11 mouse cellular contexts compared by ENCODE assay signal in the genomic region with DNA sequence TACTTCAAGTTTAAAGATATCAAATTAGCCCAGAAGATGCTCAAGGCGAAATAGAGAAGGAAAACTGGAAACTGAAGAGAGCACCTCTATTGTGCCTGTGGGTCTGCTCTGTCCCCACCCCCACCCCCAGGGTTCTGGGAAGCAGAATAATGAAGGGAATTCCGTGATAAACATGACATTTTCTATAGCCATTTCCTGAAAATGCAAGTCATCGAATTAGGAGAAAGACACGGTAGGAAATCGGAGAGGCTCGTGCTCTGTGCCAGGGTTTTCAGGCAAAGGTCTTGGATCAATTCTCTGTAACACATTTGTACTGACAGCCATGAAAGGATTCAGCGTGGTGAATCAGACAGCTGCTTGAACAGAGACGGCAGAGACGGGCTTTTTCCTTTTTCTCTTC.
A peak's percentile ranks its signal among the peaks of the same experiment; 100 is the strongest.
DNase-seq lines count a peak whose midpoint lies in the region; ATAC-seq and TF ChIP-seq lines count a peak whose summit lies in the region.
"Had no signal": no experiment of that assay in that cellular context is flagged by ENCODE, and none has a peak within 500 bp of the region (broad histone marks: within the 10 kb centered on the region; RNA-seq: fewer than 3 reads in every experiment).

No protein-coding gene starts in this region.

- no peak for TF ChIP-seq CTCF in left cerebral cortex, adult 2 months (IDR thresholded peaks at IDR 0.05)

- no peak overlapping the region for H3K4me2 ChIP-seq in hindbrain, embryonic 11.5 days (replicated peaks; ENCODE audit: low read depth, low read length)
- H3K4me2 ChIP-seq in midbrain, embryonic 16.5 days (ENCODE audit: low read length) = peak overlapping the region; percentile 46
- H3K4me2 ChIP-seq: limb, embryonic 15.5 days had no signal

- 26% methylated on average over 9 of the region's 9 CpGs for WGBS in hindbrain, embryonic 11.5 days
- 11% methylated on average over 9 of the region's 9 CpGs for WGBS in midbrain, embryonic 16.5 days

- ATAC-seq in cerebellum, adult (ENCODE audit: insufficient number of reproducible peaks, low FRiP score, low TSS enrichment) = no peak
- ATAC-seq in hindbrain, embryonic 11.5 days (ENCODE audit: low FRiP score) = no peak; the same call in 1 of the 2 replicates
- ATAC-seq in midbrain, embryonic 16.5 days = no peak; the same call in 1 of the 2 replicates
- ATAC-seq in inflammation-experienced regulatory T-cells, adult 6 months = no peak

- H3K27ac ChIP-seq in left cerebral cortex, adult 2 months = no peak overlapping the region
- no peak overlapping the region for H3K27ac ChIP-seq in hindbrain, embryonic 11.5 days (ENCODE audit: low read depth, low read length)
- H3K27ac ChIP-seq in midbrain, embryonic 16.5 days (ENCODE audit: low read length) = peak overlapping the region; percentile 32; the same call in 1 of the 2 replicates
- H3K27ac ChIP-seq: limb, embryonic 15.5 days had no signal

- peak; percentile 48 to 52 for DNase-seq in cerebellum, postnatal 10 days
- DNase-seq in left cerebral cortex, adult 2 months (ENCODE audit: extremely low spot score in 1 of 2, low spot score in 2 of 2) = no peak
- DNase-seq in left cerebral cortex, adult 18-20 months (ENCODE audit: low spot score in 2 of 2) = no peak
- peak; percentile 30 for DNase-seq in hindbrain, embryonic 11.5 days (ENCODE audit: low spot score)
- DNase-seq in adrenal gland, adult 8-10 months = no peak
- DNase-seq: heart, postnatal 4 days; thymus, postnatal 36 days had no signal

- no peaks in the 10 kb centered on the region for H3K27me3 ChIP-seq in hindbrain, embryonic 11.5 days (ENCODE audit: control insufficient read depth, insufficient read depth, low read length)
- H3K27me3 ChIP-seq in midbrain, embryonic 16.5 days (ENCODE audit: control insufficient read depth, insufficient read depth, low read depth, low read length) = peaks cover 3% of the 10 kb centered on the region
- H3K27me3 ChIP-seq: limb, embryonic 15.5 days had no signal

- H3K4me3 ChIP-seq in left cerebral cortex, adult 2 months = peak overlapping the region; percentile 13
- H3K4me3 ChIP-seq in hindbrain, embryonic 11.5 days (ENCODE audit: low read depth, low read length) = no peak overlapping the region
- H3K4me3 ChIP-seq in midbrain, embryonic 16.5 days (ENCODE audit: low read depth, low read length) = peak overlapping the region; percentile 12
- H3K4me3 ChIP-seq: limb, embryonic 15.5 days had no signal

- H3K4me1 ChIP-seq in hindbrain, embryonic 11.5 days (replicated peaks; ENCODE audit: control insufficient read depth, insufficient read depth, low read length) = no peaks in the 10 kb centered on the region
- peaks cover 13% of the 10 kb centered on the region; the same call in 1 of the 2 replicates for H3K4me1 ChIP-seq in midbrain, embryonic 16.5 days (ENCODE audit: control insufficient read depth, insufficient read depth, low read length)

- H3K9ac ChIP-seq in hindbrain, embryonic 11.5 days (ENCODE audit: low read depth, low read length) = no peak overlapping the region
- H3K9ac ChIP-seq in midbrain, embryonic 16.5 days (ENCODE audit: low read depth, low read length) = peak overlapping the region; percentile 15; the same call in 1 of the 2 replicates
- H3K9ac ChIP-seq: limb, embryonic 15.5 days had no signal

- no peaks in the 10 kb centered on the region for H3K9me3 ChIP-seq in hindbrain, embryonic 11.5 days (ENCODE audit: control insufficient read depth, low read length)
- no peaks in the 10 kb centered on the region for H3K9me3 ChIP-seq in midbrain, embryonic 16.5 days (replicated peaks; ENCODE audit: control insufficient read depth, low read length, poor library complexity, severe bottlenecking)
- H3K9me3 ChIP-seq: limb, embryonic 15.5 days had no signal

- no peaks in the 10 kb centered on the region for H3K36me3 ChIP-seq in hindbrain, embryonic 11.5 days (ENCODE audit: control insufficient read depth, insufficient read depth, low read length)
- H3K36me3 ChIP-seq in midbrain, embryonic 16.5 days (ENCODE audit: control insufficient read depth, insufficient read depth, low read length) = no peaks in the 10 kb centered on the region
- H3K36me3 ChIP-seq: limb, embryonic 15.5 days had no signal

- intact Hi-C loops in left cerebral cortex, adult 2 months (cut with DNase I) = loop anchor here (5.0 kb wide), 1 partner anchor 152 kb away; a partner anchor contains a TSS

Comparison
In these comparisons a context has a peak if more than half of its experiments do, and no peak if none do; other contexts are left out.
1. DNase-seq: peak in cerebellum, postnatal 10 days (2 of 2) and hindbrain, embryonic 11.5 days (single experiment); none in left cerebral cortex, adult 2 months (0 of 2), left cerebral cortex, adult 18-20 months (0 of 2) and adrenal gland, adult 8-10 months (single experiment).